Comparison of ENCODE assay signal across 13 mouse cellular contexts in genomic region chr2:114775532-114775931, GRCm38 (mm10).
A peak's percentile ranks its signal among the peaks of the same experiment; 100 is the strongest.
DNase-seq lines count a peak whose midpoint lies in the region; ATAC-seq lines count a peak whose summit lies in the region.
"Had no signal": no experiment of that assay in that cellular context is flagged by ENCODE, and none has a peak within 500 bp of the region (broad histone marks: within the 10 kb centered on the region; RNA-seq: fewer than 3 reads in every experiment).

No protein-coding gene starts in this region.

- H3K27ac ChIP-seq in heart, embryonic 13.5 days (replicated peaks): 0 out of 2 replicates have a peak overlapping the region, but pooled peaks have one; percentile 32
- H3K27ac ChIP-seq in lung, embryonic 16.5 days (ENCODE audit: low read length): peak overlapping the region; percentile 30; the same call in 1 of the 2 replicates
- H3K27ac ChIP-seq: forebrain, embryonic 10.5 days; hindbrain, embryonic 13.5 days; midbrain, embryonic 10.5 days had no signal

- peak; percentile 33 for DNase-seq in adrenal gland, postnatal 10 days
- DNase-seq in adrenal gland, postnatal 4 days (ENCODE audit: low spot score in 2 of 2): no peak
- no peak for DNase-seq in heart, adult 11 months
- DNase-seq in lung, postnatal 4 days: no peak
- peak; percentile 17 for DNase-seq in lung, postnatal 25 days (ENCODE audit: low spot score)
- DNase-seq in c-Kit-positive CD71-positive TER-119-positive erythroid progenitor cells, embryonic 14.5 days (ENCODE audit: low spot score): no peak
- DNase-seq: cerebellum, adult 9-10 months; liver, postnatal 0 days had no signal

- no peaks in the 10 kb centered on the region for H3K27me3 ChIP-seq in heart, embryonic 13.5 days (replicated peaks)
- no peaks in the 10 kb centered on the region for H3K27me3 ChIP-seq in lung, embryonic 16.5 days (ENCODE audit: control insufficient read depth, insufficient read depth, low read depth, low read length)
- H3K27me3 ChIP-seq: hindbrain, embryonic 13.5 days had no signal

- 52% methylated on average over 2 of the region's 2 CpGs for WGBS in heart, embryonic 13.5 days
- WGBS in lung, embryonic 16.5 days: 30% methylated on average over 2 of the region's 2 CpGs

- no peak overlapping the region for H3K4me2 ChIP-seq in heart, embryonic 13.5 days
- H3K4me2 ChIP-seq in lung, embryonic 16.5 days (ENCODE audit: low read depth, low read length): no peak overlapping the region
- H3K4me2 ChIP-seq: hindbrain, embryonic 13.5 days had no signal

- no peak for ATAC-seq in heart, embryonic 13.5 days (ENCODE audit: extremely low read depth, insufficient number of reproducible peaks, low FRiP score, low TSS enrichment)
- ATAC-seq in lung, embryonic 16.5 days (ENCODE audit: low read depth): peak; percentile 54
- ATAC-seq: liver, postnatal 0 days had no signal

- H3K4me1 ChIP-seq in heart, embryonic 13.5 days: no peaks in the 10 kb centered on the region
- H3K4me1 ChIP-seq in lung, embryonic 16.5 days (replicated peaks; ENCODE audit: control insufficient read depth, insufficient read depth, low read length): peaks cover 4% of the 10 kb centered on the region
- H3K4me1 ChIP-seq: forebrain, embryonic 10.5 days; hindbrain, embryonic 13.5 days; midbrain, embryonic 10.5 days had no signal

- no peak overlapping the region for H3K4me3 ChIP-seq in heart, embryonic 13.5 days
- no peak overlapping the region for H3K4me3 ChIP-seq in lung, embryonic 16.5 days (ENCODE audit: low read length)
- H3K4me3 ChIP-seq: forebrain, embryonic 10.5 days; hindbrain, embryonic 13.5 days; midbrain, embryonic 10.5 days had no signal

- no peak overlapping the region for H3K9ac ChIP-seq in heart, embryonic 13.5 days
- no peak overlapping the region for H3K9ac ChIP-seq in lung, embryonic 16.5 days (ENCODE audit: low read length)
- H3K9ac ChIP-seq: hindbrain, embryonic 13.5 days; liver, postnatal 0 days had no signal

- no peaks in the 10 kb centered on the region for H3K36me3 ChIP-seq in heart, embryonic 13.5 days
- no peaks in the 10 kb centered on the region for H3K36me3 ChIP-seq in lung, embryonic 16.5 days (ENCODE audit: control insufficient read depth, insufficient read depth, low read length)
- H3K36me3 ChIP-seq: forebrain, embryonic 10.5 days; hindbrain, embryonic 13.5 days; midbrain, embryonic 10.5 days had no signal

- no peaks in the 10 kb centered on the region for H3K9me3 ChIP-seq in heart, embryonic 13.5 days
- no peaks in the 10 kb centered on the region for H3K9me3 ChIP-seq in lung, embryonic 16.5 days (ENCODE audit: control insufficient read depth, low read length)
- H3K9me3 ChIP-seq: forebrain, embryonic 10.5 days; hindbrain, embryonic 13.5 days; midbrain, embryonic 10.5 days had no signal

Comparison
In these comparisons a context has a peak if more than half of its experiments do, and no peak if none do; other contexts are left out.
1. DNase-seq: peak in adrenal gland, postnatal 10 days (single experiment) and lung, postnatal 25 days (single experiment); none in adrenal gland, postnatal 4 days (0 of 2), heart, adult 11 months (single experiment), lung, postnatal 4 days (0 of 2) and c-Kit-positive CD71-positive TER-119-positive erythroid progenitor cells, embryonic 14.5 days (single experiment).